Mouse (Mus musculus) cerebellum, adult 2 months (tissue): ENCODE results near the gene E130308A19Rik.

Source experiments
- CTCF ChIP-seq: fragments of 200-500 bp; IDR thresholded peaks from 2 replicates; pipeline ENCODE4 v1.5.1; 2011; ENCODE audit warnings: low read depth, mild to moderate bottlenecking, control low read depth, low read length, moderate library complexity, borderline replicate concordance; ENCODE audit not compliant: insufficient read depth
- POLR2A ChIP-seq: fragments of 200-500 bp; IDR thresholded peaks from 2 replicates; pipeline ENCODE4 v1.6.1; 2011; ENCODE audit warnings: low read length, control low read depth, borderline replicate concordance; ENCODE audit not compliant: insufficient read depth

- TF ChIP-seq CTCF (no peak), POLR2A (no peak)
These were observed 95.8 kb downstream of the E130308A19Rik start for GRCm38 (mm10) chr4:59721811-59722210.
